Mouse (Mus musculus) embryonic facial prominence, embryonic 15.5 days (tissue): ENCODE data around the gene Spcs2. TPM values are rescaled to one million over a fixed set of nuclear protein-coding genes. Genes with fewer than 3 reads are reported as not detected.

Source experiments
- ATAC-seq: fragments of 200-750 bp; cut with Nextera tagmentation; 2 replicates; pipeline ENCODE4 v1.8.0; 2017; ENCODE audit warnings: low read depth, moderate TSS enrichment; ENCODE audit not compliant: insufficient number of reproducible peaks, low FRiP score, low TSS enrichment
- H3K27ac ChIP-seq: fragments of 300-500 bp; sonication (generic); replicated peaks from 2 replicates; pipeline ENCODE4 v1.5.1; 2015; ENCODE audit warnings: mild to moderate bottlenecking, inconsistent platforms
- H3K27me3 ChIP-seq: fragments of 300-500 bp; sonication (generic); 2 replicates; pipeline ENCODE4 v1.6.1; 2015; ENCODE audit warnings: inconsistent platforms
- H3K36me3 ChIP-seq: fragments of 300-500 bp; sonication (generic); 2 replicates; pipeline ENCODE4 v1.6.1; 2015; ENCODE audit warnings: mild to moderate bottlenecking, inconsistent platforms
- H3K4me1 ChIP-seq: fragments of 300-500 bp; sonication (generic); 2 replicates; pipeline ENCODE4 v1.6.1; 2015; ENCODE audit warnings: inconsistent platforms
- H3K4me2 ChIP-seq: fragments of 300-500 bp; sonication (generic); replicated peaks from 2 replicates; pipeline ENCODE4 v1.6.1; 2015; ENCODE audit warnings: mild to moderate bottlenecking, inconsistent platforms
- H3K4me3 ChIP-seq: fragments of 300-500 bp; sonication (generic); replicated peaks from 2 replicates; pipeline ENCODE4 v1.5.1; 2015; ENCODE audit warnings: mild to moderate bottlenecking, inconsistent platforms
- H3K9ac ChIP-seq: fragments of 300-500 bp; sonication (generic); 2 replicates; pipeline ENCODE4 v1.6.1; 2015; ENCODE audit warnings: inconsistent platforms
- H3K9me3 ChIP-seq: fragments of 300-500 bp; sonication (generic); replicated peaks from 2 replicates; pipeline ENCODE4 v1.6.1; 2016; ENCODE audit warnings: inconsistent platforms
- WGBS: fragments of 180-500 bp; shearing (Covaris S2); methylation state at CpG from one replicate; pipeline ENCODE4 v1.1.7; 2015; 5-methylcytosine and 5-hydroxymethylcytosine counted together
- polyA plus RNA-seq: library from polyadenylated mRNA; unstranded; fragments of >200 nt; fragmentation: Nextera tagmentation; extraction: Ambion mirVana; gene quantifications from 2 replicates; pipeline ENCODE4 v1.2.1, GENCODE M21; 2015

Spcs2 gene
- polyA plus RNA-seq, 1 experiment from 2014 or later, result 315 TPM

DNA sequence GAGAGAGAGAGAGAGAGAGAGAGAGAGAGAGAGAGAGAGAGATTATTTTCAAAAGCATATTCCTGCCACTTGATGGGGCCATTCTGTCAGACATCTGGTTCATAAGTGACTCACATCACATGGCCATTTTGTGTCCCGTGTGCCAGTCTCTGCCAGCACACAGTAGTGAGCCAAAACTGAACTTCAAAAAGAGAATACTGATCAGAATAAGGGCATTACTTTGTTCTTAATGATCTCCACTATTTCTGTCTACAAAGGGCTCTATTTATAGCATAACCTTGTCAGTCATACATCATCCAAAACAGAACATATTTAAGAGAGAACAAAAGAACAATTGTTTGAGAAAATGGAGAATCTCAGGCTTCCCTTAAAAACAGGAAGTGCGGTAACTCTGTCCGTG, 28.2 kb upstream of the Spcs2 start:
- 42% methylated on average over 3 of the region's 3 CpGs for WGBS

DNA sequence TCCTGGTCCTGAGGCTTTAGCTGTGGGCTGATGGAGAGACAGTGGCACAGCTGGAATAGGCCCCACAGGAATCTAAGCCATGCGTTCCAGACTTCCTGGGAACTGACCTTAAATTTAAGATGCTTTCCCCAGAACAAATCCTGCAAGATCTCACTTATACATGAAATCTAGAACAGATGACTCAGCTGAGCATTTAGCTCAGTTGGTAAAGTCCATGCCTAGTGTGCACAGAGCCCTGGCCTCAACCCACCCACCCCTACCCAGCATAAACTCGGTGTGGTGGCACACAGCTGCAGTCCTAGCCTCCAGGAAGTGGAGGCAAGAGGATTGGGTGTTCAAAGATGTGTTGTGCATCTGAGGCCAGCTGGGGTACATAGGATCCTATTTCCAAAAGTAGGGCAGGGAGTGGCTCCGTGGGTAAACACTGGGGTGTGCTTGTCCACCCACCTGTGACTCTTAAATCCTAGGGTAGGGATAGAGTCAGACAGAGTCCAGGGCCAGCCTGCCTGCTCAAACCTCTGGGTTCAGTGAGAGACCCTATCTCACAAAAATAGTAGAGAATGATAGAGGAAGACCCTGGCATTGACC, 27.0 kb upstream of the Spcs2 start:
- Histone ChIP-seq H3K4me2 (no peak overlapping the region), H3K36me3 (no peaks in the 10 kb centered on the region), H3K9ac (no peak overlapping the region), H3K9me3 (no peaks in the 10 kb centered on the region), H3K27me3 (no peaks in the 10 kb centered on the region), H3K27ac (no peak overlapping the region), H3K4me1 (no peaks in the 10 kb centered on the region; the same call in 1 of the 2 replicates), H3K4me3 (no peak overlapping the region)
- no peak for ATAC-seq
- 43% methylated on average over 3 of the region's 3 CpGs for WGBS

More for the DNA sequence above, 28.2 kb upstream of the Spcs2 start:
- Histone ChIP-seq H3K27me3 (no peaks in the 10 kb centered on the region), H3K9ac (no peak overlapping the region), H3K36me3 (no peaks in the 10 kb centered on the region), H3K4me1 (no peaks in the 10 kb centered on the region; the same call in 1 of the 2 replicates), H3K9me3 (no peaks in the 10 kb centered on the region), H3K27ac (no peak overlapping the region), H3K4me3 (no peak overlapping the region), H3K4me2 (no peak overlapping the region)
- no peak for ATAC-seq

DNA sequence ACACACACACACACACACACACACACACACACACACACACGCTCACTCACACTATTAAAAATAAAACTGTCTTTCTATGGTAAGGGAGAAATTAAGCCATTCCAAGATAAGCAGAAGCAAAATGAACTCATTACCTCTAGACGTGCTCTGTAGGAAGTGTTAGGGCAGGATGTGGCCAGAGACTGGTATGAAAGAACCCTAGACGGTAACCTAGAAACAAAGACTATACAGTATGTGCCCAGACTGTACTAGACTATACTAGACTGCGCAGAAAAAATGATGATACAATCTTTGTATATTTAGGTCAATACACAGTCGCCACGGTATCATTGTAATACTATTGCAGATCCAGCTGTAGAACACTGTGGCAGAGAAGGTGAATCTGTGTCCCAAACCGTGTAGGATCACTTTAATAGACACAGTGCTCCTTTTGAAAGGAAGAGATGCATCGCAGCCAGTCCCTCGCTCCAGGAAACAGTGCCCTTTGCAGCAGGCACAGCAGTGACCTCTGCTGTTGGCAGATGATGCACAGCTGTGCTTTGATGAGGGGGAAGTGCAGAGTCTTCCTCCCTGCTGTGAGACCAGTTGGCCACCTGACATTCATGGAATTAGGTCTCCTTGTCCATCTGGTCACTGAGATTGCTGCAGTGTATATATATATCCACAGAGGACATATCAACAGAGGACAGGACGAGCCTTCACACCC, 26.1 kb upstream of the Spcs2 start:
- WGBS, result 41% methylated on average over 10 of the region's 10 CpGs
- no peaks in the 10 kb centered on the region for H3K27me3 ChIP-seq
- H3K9ac ChIP-seq, result no peak overlapping the region
- no peak overlapping the region for H3K27ac ChIP-seq
- no peak overlapping the region for H3K4me2 ChIP-seq
- H3K4me1 ChIP-seq, result no peaks in the 10 kb centered on the region; the same call in 1 of the 2 replicates
- H3K9me3 ChIP-seq, result no peaks in the 10 kb centered on the region
- no peak for ATAC-seq
- H3K36me3 ChIP-seq, result no peaks in the 10 kb centered on the region
- H3K4me3 ChIP-seq, result no peak overlapping the region

DNA sequence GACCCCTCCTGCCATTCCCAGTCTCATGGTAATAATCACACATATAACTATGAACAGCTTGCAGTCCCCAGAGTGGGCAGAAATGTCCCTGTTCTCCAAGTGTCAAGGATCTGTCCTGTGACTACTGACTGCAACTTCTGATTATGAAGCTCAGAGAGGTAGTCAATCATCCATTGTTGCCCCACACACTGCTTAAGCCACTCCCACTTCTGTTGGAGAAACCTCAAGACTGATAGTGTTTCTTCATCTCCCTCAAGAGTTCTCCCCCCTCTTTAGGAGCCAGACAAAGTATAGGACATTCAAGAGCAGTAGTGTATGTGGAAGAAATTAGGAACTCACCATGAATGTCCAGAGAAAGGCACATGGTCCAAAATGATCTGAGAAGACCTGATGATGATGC, 24.5 kb upstream of the Spcs2 start:
- Histone ChIP-seq H3K4me3 (no peak overlapping the region), H3K9me3 (no peaks in the 10 kb centered on the region), H3K27me3 (no peaks in the 10 kb centered on the region), H3K9ac (no peak overlapping the region), H3K4me2 (no peak overlapping the region), H3K27ac (no peak overlapping the region), H3K4me1 (no peaks in the 10 kb centered on the region; the same call in 1 of the 2 replicates), H3K36me3 (no peaks in the 10 kb centered on the region)
- no peak for ATAC-seq

DNA sequence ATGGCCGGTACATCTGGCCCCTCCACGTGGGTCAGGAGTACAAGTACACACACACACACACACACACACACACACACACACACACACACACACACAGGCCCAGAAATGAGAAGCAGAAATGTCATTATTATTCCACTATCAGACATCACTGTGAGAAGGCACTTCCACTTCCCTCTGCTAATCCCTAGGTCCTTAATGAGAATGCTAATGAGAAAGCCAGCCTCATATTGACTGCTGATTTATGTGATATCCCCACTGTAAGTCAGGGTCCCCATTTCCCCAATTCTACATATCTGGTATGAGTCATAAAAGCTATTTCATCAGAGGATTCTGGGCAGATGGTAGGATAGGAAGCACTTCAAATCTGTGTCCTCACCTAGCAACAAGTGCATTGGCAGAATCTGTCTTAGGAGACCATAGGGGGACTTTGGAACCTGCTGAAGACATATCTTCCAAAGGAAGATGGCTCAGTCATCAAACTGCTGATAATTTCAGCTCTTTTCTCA, 24.0 kb upstream of the Spcs2 start:
- ATAC-seq, result no peak
- H3K9me3 ChIP-seq, result no peaks in the 10 kb centered on the region
- H3K4me1 ChIP-seq, result no peaks in the 10 kb centered on the region; the same call in 1 of the 2 replicates
- H3K27me3 ChIP-seq, result no peaks in the 10 kb centered on the region
- WGBS, result 59% methylated on average over 2 of the region's 2 CpGs
- H3K4me2 ChIP-seq, result no peak overlapping the region
- no peak overlapping the region for H3K9ac ChIP-seq
- no peak overlapping the region for H3K4me3 ChIP-seq
- no peak overlapping the region for H3K27ac ChIP-seq
- no peaks in the 10 kb centered on the region for H3K36me3 ChIP-seq

GRCm38 (mm10) chr7:99878254-99878653, 15.0 kb upstream of the Spcs2 start:
- Histone ChIP-seq H3K4me3 (no peak overlapping the region), H3K9ac (no peak overlapping the region), H3K36me3 (no peaks in the 10 kb centered on the region), H3K4me2 (no peak overlapping the region), H3K4me1 (no peaks in the 10 kb centered on the region), H3K9me3 (no peaks in the 10 kb centered on the region), H3K27ac (no peak overlapping the region), H3K27me3 (no peaks in the 10 kb centered on the region)
- WGBS, result 44% methylated on average over 2 of the region's 2 CpGs
- ATAC-seq, result no peak

DNA sequence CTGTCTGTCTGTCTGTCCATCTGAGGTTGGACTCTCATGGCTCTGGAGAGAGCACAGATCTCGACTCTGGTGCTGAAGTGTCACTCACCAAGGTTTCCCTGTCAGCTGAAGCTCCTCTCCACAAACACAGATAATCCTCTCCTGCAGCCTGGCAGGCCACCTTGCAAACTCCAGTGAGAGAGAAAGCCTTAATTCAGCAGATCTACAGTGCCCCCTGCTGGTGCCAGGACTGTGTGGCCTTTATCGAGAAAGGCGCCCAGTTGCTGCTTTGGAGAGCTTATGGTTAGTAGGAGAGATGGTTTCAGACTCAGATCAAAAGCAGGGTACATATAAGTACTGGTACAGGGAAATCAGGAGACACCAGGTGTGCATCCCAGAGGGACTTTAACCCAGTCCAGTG, 13.1 kb upstream of the Spcs2 start:
- Histone ChIP-seq H3K36me3 (no peaks in the 10 kb centered on the region), H3K27me3 (no peaks in the 10 kb centered on the region), H3K4me2 (no peak overlapping the region), H3K4me3 (no peak overlapping the region), H3K4me1 (no peaks in the 10 kb centered on the region), H3K27ac (no peak overlapping the region), H3K9ac (no peak overlapping the region), H3K9me3 (no peaks in the 10 kb centered on the region)
- WGBS, result 2% methylated on average over 3 of the region's 3 CpGs
- ATAC-seq, result no peak

- no peak for ATAC-seq
- H3K36me3 ChIP-seq, result no peaks in the 10 kb centered on the region
- WGBS, result 19% methylated on average over 5 of the region's 5 CpGs
Measured at GRCm38 (mm10) chr7:99875891-99876290, 12.6 kb upstream of the Spcs2 start.

DNA sequence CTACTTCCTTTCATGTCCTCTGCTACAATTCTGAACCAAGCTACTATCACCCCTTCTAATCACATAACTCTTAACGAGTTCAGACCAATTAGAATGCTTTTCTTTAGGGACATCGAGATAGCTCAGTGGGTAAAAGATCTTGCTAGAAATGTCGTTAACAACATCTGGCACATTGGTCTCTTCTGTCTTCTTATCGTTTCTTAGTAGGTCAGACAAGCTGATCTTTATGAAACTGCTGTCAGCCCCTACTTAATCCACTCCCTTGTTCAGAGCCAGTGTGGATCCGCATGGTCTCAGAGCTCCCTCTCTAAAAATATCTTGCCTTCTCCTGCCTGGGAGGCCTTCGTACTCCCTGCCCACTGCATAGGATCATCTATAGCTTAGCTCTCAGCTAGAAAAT, 10.7 kb upstream of the Spcs2 start:
- Histone ChIP-seq H3K27me3 (no peaks in the 10 kb centered on the region), H3K9ac (no peak overlapping the region), H3K4me1 (no peaks in the 10 kb centered on the region), H3K9me3 (no peaks in the 10 kb centered on the region), H3K36me3 (no peaks in the 10 kb centered on the region), H3K4me3 (no peak overlapping the region), H3K4me2 (no peak overlapping the region), H3K27ac (no peak overlapping the region)
- 67% methylated on average over 6 of the region's 6 CpGs for WGBS
- ATAC-seq, result no peak

More at GRCm38 (mm10) chr7:99875891-99876290, 12.6 kb upstream of the Spcs2 start:
- Histone ChIP-seq H3K4me3 (no peak overlapping the region), H3K27ac (no peak overlapping the region), H3K27me3 (no peaks in the 10 kb centered on the region), H3K4me2 (no peak overlapping the region), H3K9me3 (no peaks in the 10 kb centered on the region), H3K4me1 (no peaks in the 10 kb centered on the region), H3K9ac (no peak overlapping the region)

DNA sequence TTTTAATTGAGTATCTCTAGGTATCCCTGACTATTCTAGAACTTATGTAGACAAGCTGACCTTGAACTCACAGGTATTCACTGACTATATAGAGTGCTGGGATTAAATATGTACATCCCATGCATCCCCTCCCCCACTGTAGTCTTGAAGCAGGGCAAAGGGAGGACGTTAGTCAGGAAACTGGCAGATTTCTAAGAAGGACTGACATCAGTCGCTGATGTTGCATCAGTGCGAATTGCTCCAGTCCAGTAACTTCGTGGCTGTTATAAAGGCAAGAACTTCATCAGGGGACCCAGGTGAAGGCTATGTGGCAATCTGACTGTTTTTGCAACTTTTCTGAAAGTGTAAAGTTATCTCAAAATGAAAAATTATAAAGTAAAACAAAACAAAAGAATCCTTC, 6.0 kb upstream of the Spcs2 start:
- ATAC-seq, result no peak
- no peak overlapping the region for H3K4me2 ChIP-seq
- WGBS, result 63% methylated on average over 4 of the region's 4 CpGs
- H3K9ac ChIP-seq, result no peak overlapping the region
- H3K27ac ChIP-seq, result no peak overlapping the region
- H3K9me3 ChIP-seq, result no peaks in the 10 kb centered on the region
- no peaks in the 10 kb centered on the region for H3K36me3 ChIP-seq
- no peaks in the 10 kb centered on the region for H3K27me3 ChIP-seq
- no peaks in the 10 kb centered on the region for H3K4me1 ChIP-seq
- H3K4me3 ChIP-seq, result no peak overlapping the region

GRCm38 (mm10) chr7:99865219-99865618, 2.0 kb upstream of the Spcs2 start:
- H3K4me3 ChIP-seq, result no peak overlapping the region
- H3K27ac ChIP-seq, result no peak overlapping the region
- 31% methylated on average over 3 of the region's 3 CpGs for WGBS
- ATAC-seq, result no peak
- H3K4me2 ChIP-seq, result no peak overlapping the region
- H3K9ac ChIP-seq, result no peak overlapping the region
- H3K9me3 ChIP-seq, result no peaks in the 10 kb centered on the region
- no peaks in the 10 kb centered on the region for H3K4me1 ChIP-seq
- no peaks in the 10 kb centered on the region for H3K36me3 ChIP-seq
- no peaks in the 10 kb centered on the region for H3K27me3 ChIP-seq
